Mouse (Mus musculus): ENCODE results near the gene a.

DNA sequence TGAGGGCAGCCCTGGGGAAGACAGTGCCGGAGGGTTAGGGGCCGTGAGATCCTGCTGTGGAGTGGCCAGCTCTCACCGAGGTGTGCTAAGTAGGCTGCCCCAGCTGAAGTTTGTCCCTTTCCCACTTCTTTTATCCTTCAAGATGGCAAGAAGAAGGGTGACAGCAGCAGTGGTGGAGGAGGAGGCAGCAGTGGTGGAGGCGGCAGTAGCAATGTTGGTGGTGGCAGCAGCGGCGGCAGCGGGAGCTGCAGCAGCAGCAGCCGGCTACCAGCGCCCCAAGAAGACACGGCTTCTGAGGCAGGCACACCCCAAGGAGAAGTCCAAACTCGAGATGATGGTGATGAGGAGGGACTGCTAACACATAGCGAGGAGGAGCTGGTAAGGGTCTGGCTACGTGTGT, 72.5 kb downstream of the a start:
- no peak for TF ChIP-seq CTCF (conservative IDR thresholded peaks at IDR 0.05 in 1 of 2, IDR thresholded peaks at IDR 0.05 in 1 of 2; ENCODE audit: low read depth in 2 of 2, low read length in 2 of 2)
- no peak for TF ChIP-seq SIN3A (IDR thresholded peaks at IDR 0.05; ENCODE audit: low read length)
- TF ChIP-seq MAZ (IDR thresholded peaks at IDR 0.05; ENCODE audit: low read depth, low read length), result no peak
- TF ChIP-seq CHD2 (IDR thresholded peaks at IDR 0.05; ENCODE audit: low read length), result no peak
- TF ChIP-seq NELFE (IDR thresholded peaks at IDR 0.05; ENCODE audit: low read depth, low read length), result no peak
- TF ChIP-seq HCFC1 (IDR thresholded peaks at IDR 0.05; ENCODE audit: low read depth, low read length), result no peak
- TF ChIP-seq POLR2A (IDR thresholded peaks at IDR 0.05; ENCODE audit: low read depth, low read length), result no peak
- no peak for TF ChIP-seq GABPA (IDR thresholded peaks at IDR 0.05; ENCODE audit: insufficient replicate concordance, low read depth, low read length)

Data from CH12.LX (cell line).